Mouse (Mus musculus) hematopoietic stem cell, adult 5-6 weeks (primary cell): ENCODE measurements around the gene Cfdp1. TPM values are rescaled to one million over a fixed set of nuclear protein-coding genes. Genes with fewer than 3 reads are reported as not detected.

Source experiments
- ATAC-seq, 2 experiments: fragments of 125-278 bp in 1 of 2; replicated peaks in 1 of 2; 2 replicates each; pipeline ENCODE4 v1.8.0; 2016 to 2017; ENCODE audit warnings: inconsistent platforms in 2 of 2, mild to moderate bottlenecking in 2 of 2, moderate number of reproducible peaks in 2 of 2, low read depth in 1 of 2, moderate TSS enrichment in 1 of 2; ENCODE audit not compliant: low FRiP score in 2 of 2, poor library complexity in 2 of 2, severe bottlenecking in 2 of 2, insufficient read depth in 1 of 2, low TSS enrichment in 1 of 2
- total RNA-seq: library from RNA; stranded (forward); fragments of 172-1452, 232-1000 nt; gene quantifications from 2 replicates; pipeline ENCODE4 v1.2.3, GENCODE M21; 2017

Cfdp1 gene
- total RNA-seq, 1 experiment from 2014 or later: 207 TPM

DNA sequence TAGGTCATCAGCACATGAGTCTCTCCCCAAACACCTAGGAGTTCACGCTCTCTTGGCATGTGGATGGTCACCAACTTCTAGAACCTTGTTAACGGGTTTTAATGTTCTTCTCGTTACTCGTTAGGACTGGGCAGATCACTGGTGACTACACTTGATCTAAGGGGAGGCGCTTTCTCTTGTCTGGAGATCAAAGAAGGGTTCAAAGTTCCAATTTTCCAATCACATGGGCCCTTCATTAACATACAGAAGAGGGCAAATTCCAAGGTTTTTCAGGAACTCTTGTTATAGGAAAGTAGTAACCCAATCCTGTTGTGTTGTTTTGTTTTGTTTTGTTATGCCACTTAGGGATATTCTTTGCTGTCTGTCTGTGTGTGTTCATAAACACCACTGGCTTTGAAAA lies 95.3 kb downstream of the Cfdp1 start:
- ATAC-seq: no peak

DNA sequence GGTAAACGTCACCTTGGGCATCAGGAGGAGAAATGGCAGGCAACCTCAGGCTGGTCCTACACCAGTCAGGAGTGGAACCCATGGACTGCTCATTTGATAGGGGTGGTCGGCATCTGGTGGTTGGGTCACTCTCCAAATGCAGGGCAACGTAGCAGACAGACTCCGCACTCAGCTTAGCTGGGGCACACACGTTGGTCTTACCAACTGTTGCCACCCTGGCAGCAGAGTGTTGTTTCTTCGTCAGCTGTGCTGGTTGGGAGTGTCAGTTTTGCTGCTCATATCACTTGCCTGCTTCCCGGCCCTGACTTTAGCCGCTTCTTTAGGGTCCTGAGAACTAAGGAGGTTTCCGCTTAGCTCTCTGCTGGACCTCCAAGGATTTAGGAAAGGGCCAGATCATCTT lies 96.5 kb downstream of the Cfdp1 start:
- no peak for ATAC-seq

DNA sequence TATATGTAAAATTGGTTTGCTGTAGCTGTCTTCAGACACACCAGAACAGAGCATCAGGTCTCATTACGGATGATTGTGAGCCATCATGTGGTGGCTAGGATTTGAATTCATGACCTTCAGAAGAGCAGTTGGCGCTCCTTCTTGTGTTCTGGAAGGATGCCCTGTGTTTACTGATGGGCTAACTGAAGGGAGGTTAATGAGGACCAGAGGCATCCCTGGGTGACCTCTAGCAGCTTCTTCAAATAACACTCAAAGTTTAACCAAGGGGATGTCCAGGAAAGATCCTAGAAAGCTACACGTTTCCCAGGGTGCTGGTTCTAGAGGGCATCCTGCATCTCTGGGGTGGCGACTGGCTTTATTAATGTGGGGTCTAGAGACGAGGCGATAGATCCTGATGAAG lies 99.4 kb downstream of the Cfdp1 start:
- no peak for ATAC-seq

- ATAC-seq: no peak
Measured at GRCm38 (mm10) chr8:111754088-111754487, 100.0 kb downstream of the Cfdp1 start.

- ATAC-seq: no peak
Measured at GRCm38 (mm10) chr8:111748766-111749165, 105.3 kb downstream of the Cfdp1 start.

DNA sequence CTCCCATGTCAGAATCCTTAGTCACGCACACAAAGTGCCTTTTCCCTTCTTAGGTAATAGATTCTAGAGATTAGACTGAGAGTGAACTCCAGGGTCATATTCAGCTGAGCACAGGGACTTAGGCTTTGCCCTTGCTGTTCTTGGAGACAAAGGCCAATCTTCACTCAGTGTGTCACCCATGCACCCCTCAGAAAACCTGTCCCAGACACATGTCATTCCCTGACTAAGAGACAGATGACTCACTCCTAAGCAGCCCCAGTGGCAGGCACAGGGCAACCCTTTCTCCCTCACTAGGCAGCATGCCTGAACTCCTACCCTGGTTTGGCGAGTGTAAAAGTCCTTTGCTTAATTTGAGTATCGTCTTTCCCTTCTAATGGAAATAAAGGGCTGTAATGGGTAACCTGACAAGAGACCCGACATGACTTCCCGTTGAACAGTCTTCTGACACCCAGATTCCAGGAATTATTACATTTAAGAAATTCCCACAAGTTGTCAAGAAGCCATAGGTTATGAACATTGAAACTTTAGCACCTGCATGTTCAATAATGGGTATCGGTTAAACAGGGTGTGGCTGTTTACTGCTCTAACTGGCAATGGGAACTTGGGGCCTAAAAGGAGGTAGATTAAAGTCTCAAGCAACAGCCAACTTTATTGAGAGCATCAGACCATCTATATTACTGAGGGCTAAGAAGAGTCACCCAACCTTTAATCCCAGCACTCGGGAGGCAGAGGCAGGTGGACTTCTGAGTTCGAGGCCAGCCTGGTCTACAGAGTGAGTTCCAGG lies 106.0 kb downstream of the Cfdp1 start:
- ATAC-seq: no peak

- ATAC-seq: no peak
Measured at GRCm38 (mm10) chr8:111746582-111747465, 107.3 kb downstream of the Cfdp1 start.

GRCm38 (mm10) chr8:111745591-111746418 lies 108.3 kb downstream of the Cfdp1 start:
- peak; percentile 31 to 38; a peak in 2 of 4 replicates for ATAC-seq

DNA sequence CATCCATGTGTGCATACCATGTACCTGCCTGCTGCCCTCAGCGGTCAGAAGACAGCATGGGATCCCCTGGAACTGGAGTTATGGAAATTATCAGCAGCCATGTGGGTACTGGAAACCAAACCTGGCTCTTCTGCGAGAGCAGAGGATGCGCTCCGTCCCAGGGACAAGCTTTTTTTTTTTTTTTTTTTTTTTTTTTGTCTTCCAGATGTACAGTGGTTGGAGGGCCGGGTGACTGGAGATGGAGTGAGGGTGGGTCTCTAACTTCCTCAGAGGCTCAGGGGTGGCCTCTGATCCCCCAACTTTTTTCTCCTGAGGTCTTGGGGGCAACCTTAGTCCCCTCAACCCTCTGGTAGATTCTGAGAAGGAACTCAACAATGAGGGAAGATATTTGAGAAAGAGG lies 109.0 kb downstream of the Cfdp1 start:
- ATAC-seq: no peak

GRCm38 (mm10) chr8:111743792-111744696 lies 110.0 kb downstream of the Cfdp1 start, which contains the start of gene Bcar1:
Bcar1 (minus strand) TSS chr8:111743809.
- ATAC-seq: no peak

GRCm38 (mm10) chr8:111743101-111743791 lies 110.8 kb downstream of the Cfdp1 start:
- ATAC-seq: no peak

DNA sequence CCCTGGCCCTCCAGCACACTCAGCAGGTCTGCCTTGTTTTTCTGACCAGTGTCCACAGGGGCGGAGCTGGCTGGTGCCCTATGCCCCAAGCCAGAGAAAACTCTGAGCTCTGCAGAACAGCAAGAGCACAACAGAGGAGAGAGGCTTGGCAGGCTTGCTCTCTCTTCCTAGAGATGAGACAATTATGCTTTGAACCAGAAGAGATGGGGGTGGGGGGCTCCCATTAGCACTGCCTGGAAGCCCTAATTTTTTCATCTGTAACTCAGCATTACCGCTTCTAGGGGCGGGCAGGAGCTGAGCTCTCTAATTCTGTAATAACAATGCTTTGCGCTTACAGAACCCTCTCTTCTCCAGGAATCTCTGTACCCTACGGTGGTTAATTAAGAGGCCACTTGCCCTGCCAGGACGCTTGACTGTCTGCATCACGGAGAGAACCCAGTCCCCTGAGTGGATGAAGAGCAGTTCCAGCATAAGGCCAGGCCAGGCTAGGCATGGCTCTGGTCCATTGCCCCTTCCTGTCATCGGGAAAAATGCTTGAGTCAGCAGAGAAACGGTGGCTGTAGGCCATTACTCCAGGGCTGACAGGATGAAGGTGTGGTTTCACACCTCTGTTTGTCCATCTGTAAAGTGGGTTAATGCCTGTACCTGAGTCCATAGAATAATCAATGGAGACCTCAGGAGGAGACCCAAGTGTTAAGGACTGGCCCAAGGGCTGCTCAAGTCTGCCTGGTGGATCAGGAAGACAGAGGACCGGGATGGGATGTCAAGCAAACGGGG lies 111.6 kb downstream of the Cfdp1 start:
- no peak for ATAC-seq

DNA sequence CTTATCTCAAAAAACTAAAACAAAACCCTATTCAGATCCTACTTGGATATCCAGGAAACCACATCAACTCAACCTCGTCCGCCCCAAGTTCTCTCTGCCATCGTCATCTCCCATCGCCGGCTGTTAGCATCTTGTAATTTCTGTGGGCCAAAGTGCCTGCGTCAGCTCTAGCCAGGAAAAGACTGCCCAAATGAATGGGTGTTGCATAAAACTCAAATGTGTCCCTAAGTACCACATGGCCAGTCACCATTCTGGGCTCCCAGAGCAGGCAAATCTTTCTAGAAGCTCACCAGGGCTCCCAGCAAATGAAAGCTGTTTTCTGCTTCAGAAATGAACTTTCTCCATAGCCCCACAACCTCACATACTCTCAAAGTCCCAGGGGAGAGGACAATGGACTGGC lies 112.5 kb downstream of the Cfdp1 start:
- ATAC-seq: no peak

DNA sequence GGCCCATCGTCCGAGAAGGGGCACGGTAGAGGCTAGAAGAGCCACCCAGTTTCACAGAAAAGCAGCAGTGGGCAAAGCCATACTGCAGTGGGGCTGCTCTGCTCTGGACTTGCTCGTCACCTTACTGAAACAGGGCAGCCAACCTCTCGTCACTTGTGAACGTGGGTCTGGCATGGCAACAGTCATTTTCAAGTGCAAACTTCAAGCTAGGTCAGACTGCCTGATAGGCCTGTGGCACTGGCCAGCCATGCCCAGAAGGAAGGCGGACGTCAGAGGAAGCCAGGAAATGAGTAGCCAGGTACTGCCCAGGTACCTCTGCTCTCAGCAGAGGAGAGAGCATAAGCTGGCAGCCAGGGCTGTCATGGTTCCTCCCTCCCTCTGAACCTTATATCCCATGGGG lies 113.1 kb downstream of the Cfdp1 start:
- no peak for ATAC-seq

- ATAC-seq: no peak
Measured at GRCm38 (mm10) chr8:111740301-111740711, 113.8 kb downstream of the Cfdp1 start.
